Mouse (Mus musculus) lung, adult 2 months (tissue): ENCODE data around the gene Angptl2.

Source experiments
- CTCF ChIP-seq: fragments of 200-500 bp; IDR thresholded peaks from 2 replicates; pipeline ENCODE4 v1.5.1; 2011; ENCODE audit warnings: mild to moderate bottlenecking, low read length, control low read depth; ENCODE audit not compliant: insufficient read depth
- POLR2A ChIP-seq: fragments of 200-500 bp; IDR thresholded peaks from 2 replicates; pipeline ENCODE4 v1.6.1; 2011; ENCODE audit warnings: low read depth, mild to moderate bottlenecking, control low read depth, low read length, borderline replicate concordance; ENCODE audit errors: extremely low read depth

GRCm38 (mm10) chr2:33189976-33190375 lies 25.9 kb upstream of the Angptl2 start:
- TF ChIP-seq POLR2A (no peak), CTCF (no peak)
